In the genomic region with DNA sequence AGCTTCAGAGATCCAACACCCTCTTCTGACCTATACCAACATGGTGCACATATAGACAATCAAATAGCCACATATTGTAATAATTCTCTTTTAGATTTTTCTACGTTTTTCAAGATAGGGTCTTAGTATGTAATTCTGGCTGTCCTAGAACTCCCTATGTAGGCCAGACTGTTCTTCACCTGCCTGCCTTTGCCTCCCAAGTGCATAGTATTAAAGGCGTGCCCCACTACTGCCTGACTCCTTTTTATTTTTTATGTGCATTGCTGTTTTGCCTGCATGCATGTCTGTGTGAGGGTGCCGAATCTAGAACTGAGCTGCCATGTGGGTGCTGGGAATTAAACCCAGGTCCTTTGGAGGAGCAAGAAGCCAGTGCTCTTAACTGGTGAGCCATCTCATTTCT, we compare ENCODE assay signal across 12 mouse cellular contexts. TPM values are rescaled to one million over a fixed set of nuclear protein-coding genes. Genes with fewer than 3 reads are reported as not detected.
A peak's percentile ranks its signal among the peaks of the same experiment; 100 is the strongest.
DNase-seq lines count a peak whose midpoint lies in the region; ATAC-seq and TF ChIP-seq lines count a peak whose summit lies in the region.
"Had no signal": no experiment of that assay in that cellular context is flagged by ENCODE, and none has a peak within 500 bp of the region (broad histone marks: within the 10 kb centered on the region; RNA-seq: fewer than 3 reads in every experiment).

No protein-coding gene starts in this region.

- no peak for TF ChIP-seq CTCF in hindbrain, postnatal 0 days (IDR thresholded peaks at IDR 0.05; ENCODE audit: low read depth)
- TF ChIP-seq CTCF in testis, adult 2 months (IDR thresholded peaks at IDR 0.05; ENCODE audit: control insufficient read depth, insufficient read depth, insufficient replicate concordance, low read depth, low read length): no peak

- H3K9ac ChIP-seq in hindbrain, postnatal 0 days (replicated peaks; ENCODE audit: low read length): no peak overlapping the region
- no peak overlapping the region for H3K9ac ChIP-seq in limb, embryonic 12.5 days (replicated peaks)

- DNase-seq in hindbrain, embryonic 10.5 days (ENCODE audit: low spot score): no peak
- DNase-seq in hindbrain, postnatal 0 days (ENCODE audit: low spot score): no peak
- DNase-seq in testis, postnatal 10 days (ENCODE audit: low spot score): no peak
- DNase-seq in spleen, postnatal 36 days (ENCODE audit: low spot score in 2 of 2): no peak
- DNase-seq in kidney, postnatal 14 days: no peak
- DNase-seq: cerebellum, adult 2 months; gastrocnemius, postnatal 25 days; kidney, postnatal 4 days; right cerebral cortex, postnatal 4 days had no signal

- no peak for TF ChIP-seq POLR2A in testis, adult 2 months (IDR thresholded peaks at IDR 0.05; ENCODE audit: control insufficient read depth, low read depth, low read length)

- 91% methylated on average over 3 of the region's 3 CpGs for WGBS in hindbrain, embryonic 10.5 days
- WGBS in hindbrain, postnatal 0 days: 97% methylated on average over 3 of the region's 3 CpGs
- WGBS in limb, embryonic 12.5 days: 93% methylated on average over 3 of the region's 3 CpGs

- H3K27me3 ChIP-seq in hindbrain, embryonic 10.5 days (ENCODE audit: insufficient read depth, poor library complexity, severe bottlenecking): no peaks in the 10 kb centered on the region
- H3K27me3 ChIP-seq in hindbrain, postnatal 0 days (ENCODE audit: insufficient read depth, low read length): no peaks in the 10 kb centered on the region
- H3K27me3 ChIP-seq in testis, adult 2 months (ENCODE audit: control insufficient read depth, insufficient read depth, low read length): no peaks in the 10 kb centered on the region
- no peaks in the 10 kb centered on the region for H3K27me3 ChIP-seq in limb, embryonic 12.5 days

- H3K27ac ChIP-seq in hindbrain, embryonic 10.5 days: peak overlapping the region; percentile 66
- H3K27ac ChIP-seq in hindbrain, postnatal 0 days: no peak overlapping the region
- H3K27ac ChIP-seq in testis, adult 2 months (ENCODE audit: control insufficient read depth, insufficient read depth, low read depth, low read length): no peak overlapping the region
- no peak overlapping the region for H3K27ac ChIP-seq in limb, embryonic 12.5 days

- H3K4me2 ChIP-seq in hindbrain, postnatal 0 days (ENCODE audit: low read depth, low read length): no peak overlapping the region
- H3K4me2 ChIP-seq in limb, embryonic 12.5 days: 0 out of 2 replicates have a peak overlapping the region, but pooled peaks have one; percentile 50

- no peak for ATAC-seq in hindbrain, postnatal 0 days
- ATAC-seq in limb, embryonic 12.5 days (ENCODE audit: insufficient number of reproducible peaks, insufficient read depth, low FRiP score, low TSS enrichment, low read depth): no peak

- H3K4me1 ChIP-seq in hindbrain, embryonic 10.5 days (replicated peaks): peaks cover 30% of the 10 kb centered on the region
- H3K4me1 ChIP-seq in hindbrain, postnatal 0 days (ENCODE audit: insufficient read depth, low read length): peaks cover 10% of the 10 kb centered on the region; the same call in 1 of the 2 replicates
- H3K4me1 ChIP-seq in testis, adult 2 months (ENCODE audit: control insufficient read depth, insufficient read depth, low read length): peaks cover 17% of the 10 kb centered on the region
- H3K4me1 ChIP-seq in limb, embryonic 12.5 days (replicated peaks): peaks cover 27% of the 10 kb centered on the region

- 0 out of 2 replicates have a peak, but pooled peaks cover 7% of the 10 kb centered on the region for H3K36me3 ChIP-seq in hindbrain, embryonic 10.5 days
- no peaks in the 10 kb centered on the region for H3K36me3 ChIP-seq in hindbrain, postnatal 0 days (ENCODE audit: insufficient read depth, low read length)
- no peaks in the 10 kb centered on the region for H3K36me3 ChIP-seq in testis, adult 2 months (ENCODE audit: control insufficient read depth, insufficient read depth, low read length)
- H3K36me3 ChIP-seq in limb, embryonic 12.5 days: no peaks in the 10 kb centered on the region

- H3K4me3 ChIP-seq in hindbrain, embryonic 10.5 days: no peak overlapping the region
- no peak overlapping the region for H3K4me3 ChIP-seq in hindbrain, postnatal 0 days (ENCODE audit: low read length)
- H3K4me3 ChIP-seq in testis, adult 2 months (ENCODE audit: control insufficient read depth, low read depth, low read length): peak overlapping the region; percentile 52; the same call in 1 of the 2 replicates
- H3K4me3 ChIP-seq in limb, embryonic 12.5 days (replicated peaks): no peak overlapping the region

- H3K9me3 ChIP-seq in hindbrain, embryonic 10.5 days: no peaks in the 10 kb centered on the region
- H3K9me3 ChIP-seq in hindbrain, postnatal 0 days (ENCODE audit: low read length): no peaks in the 10 kb centered on the region
- H3K9me3 ChIP-seq in limb, embryonic 12.5 days: no peaks in the 10 kb centered on the region

RNA-seq across cellular contexts. Expression of gene Cdkn2d, which starts 1.1 kb away (rescaled TPM):
- polyA plus RNA-seq in hindbrain, embryonic 10.5 days (2016; fragmentation: Nextera tagmentation; extraction: Ambion mirVana): 58.4 and 73.5 TPM in 2 replicates
- 115 and 123 TPM in 2 replicates for total RNA-seq in hindbrain, postnatal 0 days (2014; rRNA removed)
- 134 and 142 TPM in 2 replicates for polyA plus RNA-seq in hindbrain, postnatal 0 days (2015; fragmentation: Nextera tagmentation; extraction: Ambion mirVana)
- polyA plus RNA-seq in testis, adult 2 months (2012; rRNA removed): 98.6 and 107 TPM in 2 replicates
- polyA plus RNA-seq in limb, embryonic 12.5 days (2016; fragmentation: Nextera tagmentation; extraction: Ambion mirVana): 46.1 and 46.9 TPM in 2 replicates

RNA-seq across cellular contexts. Expression of gene Kri1, which starts 4.5 kb away (rescaled TPM):
- polyA plus RNA-seq in hindbrain, embryonic 10.5 days (2016; fragmentation: Nextera tagmentation; extraction: Ambion mirVana): 17.6 and 19.4 TPM in 2 replicates
- total RNA-seq in hindbrain, postnatal 0 days (2014; rRNA removed): 14.8 and 15.3 TPM in 2 replicates
- polyA plus RNA-seq in hindbrain, postnatal 0 days (2015; fragmentation: Nextera tagmentation; extraction: Ambion mirVana): 10.9 and 11.8 TPM in 2 replicates
- 35.0 and 36.9 TPM in 2 replicates for polyA plus RNA-seq in testis, adult 2 months (2012; rRNA removed)
- polyA plus RNA-seq in limb, embryonic 12.5 days (2016; fragmentation: Nextera tagmentation; extraction: Ambion mirVana): 18.1 and 22.2 TPM in 2 replicates

RNA-seq across cellular contexts. Expression of gene Ap1m2, which starts 19.9 kb away (rescaled TPM):
- polyA plus RNA-seq in hindbrain, embryonic 10.5 days (2016; fragmentation: Nextera tagmentation; extraction: Ambion mirVana): 4.8 and 14.6 TPM in 2 replicates
- 2.5 and 7.0 TPM in 2 replicates for total RNA-seq in hindbrain, postnatal 0 days (2014; rRNA removed)
- polyA plus RNA-seq in hindbrain, postnatal 0 days (2015; fragmentation: Nextera tagmentation; extraction: Ambion mirVana): 3.8 and 3.9 TPM in 2 replicates
- polyA plus RNA-seq in testis, adult 2 months (2012; rRNA removed): 3.0 and 3.8 TPM in 2 replicates
- polyA plus RNA-seq in limb, embryonic 12.5 days (2016; fragmentation: Nextera tagmentation; extraction: Ambion mirVana): 9.0 and 9.5 TPM in 2 replicates
- total RNA-seq: gastrocnemius, postnatal 25 days; megakaryocyte-erythroid progenitor cell, adult 5-6 weeks had no signal

RNA-seq across cellular contexts. Expression of gene Atg4d, which starts 27.2 kb away (rescaled TPM):
- 52.3 and 59.4 TPM in 2 replicates for polyA plus RNA-seq in hindbrain, embryonic 10.5 days (2016; fragmentation: Nextera tagmentation; extraction: Ambion mirVana)
- total RNA-seq in hindbrain, postnatal 0 days (2014; rRNA removed): 24.8 and 38.6 TPM in 2 replicates
- 32.1 and 35.5 TPM in 2 replicates for polyA plus RNA-seq in hindbrain, postnatal 0 days (2015; fragmentation: Nextera tagmentation; extraction: Ambion mirVana)
- polyA plus RNA-seq in testis, adult 2 months (2012; rRNA removed): 27.5 and 31.8 TPM in 2 replicates
- polyA plus RNA-seq in limb, embryonic 12.5 days (2016; fragmentation: Nextera tagmentation; extraction: Ambion mirVana): 29.8 and 34.9 TPM in 2 replicates

RNA-seq across cellular contexts. Expression of gene Slc44a2, which starts 28.2 kb away (rescaled TPM):
- polyA plus RNA-seq in hindbrain, embryonic 10.5 days (2016; fragmentation: Nextera tagmentation; extraction: Ambion mirVana): 68.7 and 75.7 TPM in 2 replicates
- 58.5 and 68.0 TPM in 2 replicates for total RNA-seq in hindbrain, postnatal 0 days (2014; rRNA removed)
- 52.6 and 58.8 TPM in 2 replicates for polyA plus RNA-seq in hindbrain, postnatal 0 days (2015; fragmentation: Nextera tagmentation; extraction: Ambion mirVana)
- 35.1 and 47.1 TPM in 2 replicates for polyA plus RNA-seq in testis, adult 2 months (2012; rRNA removed)
- 103 and 110 TPM in 2 replicates for polyA plus RNA-seq in limb, embryonic 12.5 days (2016; fragmentation: Nextera tagmentation; extraction: Ambion mirVana)
